Mouse (Mus musculus): ENCODE data around the gene Dtd2.

The Dtd2 gene

DNA sequence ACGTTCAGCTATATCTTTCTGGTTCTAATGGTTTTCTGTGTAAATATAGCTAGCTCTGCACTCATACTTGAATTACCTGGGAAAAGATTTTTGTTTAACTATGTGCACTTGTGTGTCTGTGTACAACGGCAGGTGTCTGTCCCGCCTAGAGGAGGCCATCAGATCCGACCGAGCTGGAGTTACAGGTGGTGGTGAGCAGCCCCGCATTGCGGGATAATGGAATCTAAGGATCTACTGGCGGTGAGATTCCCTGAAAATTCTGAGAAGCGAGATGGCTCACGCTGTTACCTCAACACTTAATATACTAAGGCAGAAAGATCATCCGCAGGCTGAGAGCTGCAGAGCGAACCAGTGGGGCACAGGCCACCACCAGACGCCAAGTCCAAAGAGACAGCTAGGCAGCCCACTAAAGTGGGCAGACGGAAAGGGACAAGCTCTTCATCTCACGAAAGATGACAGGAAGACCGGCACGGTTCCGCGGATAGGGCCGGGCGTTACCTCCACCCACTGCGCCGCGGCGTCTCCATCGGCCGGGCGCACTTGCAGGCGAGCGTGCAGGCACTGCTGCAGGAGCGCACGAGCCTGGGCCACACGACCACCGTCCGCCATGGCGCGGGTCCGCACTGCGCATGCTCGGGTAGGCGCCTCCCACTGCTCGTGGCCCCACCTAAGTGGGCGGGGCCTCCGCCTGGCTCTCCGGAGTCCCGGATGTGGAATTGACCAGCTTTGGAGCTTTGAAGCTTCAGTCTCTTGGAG lies at the start of gene Dtd2:
Gene Dtd2, minus strand, starts transcription at position 625 of the 756 bp plus-strand sequence.
- in situ Hi-C loops (cut with MboI, MseI) = loop anchor here (5.0 kb wide), 1 partner anchor 194 kb away; no protein-coding TSS in a partner anchor

- in situ Hi-C loops (cut with MboI, MseI) = loop anchor here (10.0 to 25.0 kb wide), 2 partner anchors 463 to 1225 kb away; partner anchors contain the start of gene Arhgap5
Measured at GRCm38 (mm10) chr12:52049324-52049723, 43.0 kb upstream of the Dtd2 start.

DNA sequence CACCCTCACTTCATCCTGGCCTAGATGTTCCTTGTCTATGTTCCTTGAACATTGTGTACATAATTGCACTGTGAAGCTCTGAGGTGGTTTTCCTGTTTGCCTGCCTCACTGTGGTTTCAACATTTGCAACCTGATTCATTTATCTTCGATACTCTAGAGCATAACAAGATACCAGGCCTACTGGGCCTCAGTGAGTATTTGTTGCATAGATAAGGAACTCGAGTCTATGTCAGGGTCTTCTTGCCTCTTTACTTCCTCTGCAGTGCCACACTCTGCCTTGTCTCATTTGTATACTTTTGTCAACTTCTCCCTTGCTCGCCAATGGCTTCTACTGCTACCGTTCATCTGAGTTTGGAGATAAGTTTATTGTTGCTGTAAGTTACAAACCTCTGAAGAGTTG lies 40.1 kb upstream of the Dtd2 start:
- in situ Hi-C loops (cut with MboI, MseI) = loop anchor here (10.0 to 25.0 kb wide), 2 partner anchors 466 to 1228 kb away; partner anchors contain the start of gene Arhgap5

DNA sequence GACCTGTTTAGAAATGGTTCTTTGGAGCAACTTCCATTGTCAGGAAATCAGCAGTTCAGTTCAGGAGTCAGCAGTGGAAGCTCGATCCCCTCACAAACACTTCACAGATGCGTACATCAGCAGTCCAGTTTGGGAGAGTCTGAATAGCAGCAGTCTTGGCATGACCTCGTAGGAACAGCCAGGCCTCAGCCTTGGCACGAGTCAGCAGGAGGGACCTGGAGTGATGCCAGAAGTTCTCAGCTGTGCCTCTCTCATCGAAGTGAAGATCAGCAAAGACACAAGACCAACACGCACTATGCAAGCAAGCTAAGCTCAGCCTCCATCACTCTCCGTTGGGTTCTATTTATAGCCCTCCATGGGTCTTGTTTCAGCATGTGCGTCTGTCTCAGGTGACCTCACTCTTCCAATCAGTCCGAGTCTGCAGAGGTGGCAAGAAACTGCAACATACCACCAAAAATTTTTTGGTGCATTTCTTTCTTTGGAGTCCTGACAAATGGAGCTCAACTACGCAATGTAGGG lies 36.6 kb upstream of the Dtd2 start:
- in situ Hi-C loops (cut with MboI, MseI) = loop anchor here (10.0 to 25.0 kb wide), 2 partner anchors 469 to 1232 kb away; partner anchors contain the start of gene Arhgap5

DNA sequence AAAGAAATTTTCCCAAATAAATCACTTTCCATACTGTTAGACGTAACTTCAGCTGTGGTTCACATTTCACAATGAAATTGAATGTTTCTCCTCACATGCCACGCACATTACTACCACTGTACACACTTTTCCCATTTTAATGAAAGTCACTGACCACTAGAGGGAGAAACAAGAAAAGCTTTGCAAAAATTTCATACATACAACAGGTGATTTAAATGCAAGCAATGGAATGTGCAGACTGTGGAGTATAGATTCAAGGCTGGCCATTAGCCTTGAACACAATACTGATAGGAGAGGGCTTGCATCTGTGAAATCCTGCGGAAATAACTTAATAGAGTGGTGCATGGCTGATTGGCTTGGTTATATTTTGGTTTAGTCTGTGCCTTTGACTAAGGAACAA lies 32.1 kb upstream of the Dtd2 start:
- in situ Hi-C loops (cut with MboI, MseI) = loop anchor here (25.0 kb wide), 1 partner anchor 474 kb away; the partner anchor contains the start of gene Arhgap5

- in situ Hi-C loops (cut with MboI, MseI) = loop anchor here (25.0 kb wide), 1 partner anchor 477 kb away; the partner anchor contains the start of gene Arhgap5
Measured at GRCm38 (mm10) chr12:52034956-52035355, 28.7 kb upstream of the Dtd2 start.

- in situ Hi-C loops (cut with MboI, MseI) = loop anchor here (25.0 kb wide), 1 partner anchor 480 kb away; the partner anchor contains the start of gene Arhgap5
Measured at GRCm38 (mm10) chr12:52032276-52032675, 26.0 kb upstream of the Dtd2 start.

GRCm38 (mm10) chr12:52027963-52028362 lies 21.7 kb upstream of the Dtd2 start, which contains the start of gene Gpr33:
Gene Gpr33 (minus strand): TSS chr12:52028063.
- in situ Hi-C loops (cut with MboI, MseI) = loop anchor here (25.0 kb wide), 1 partner anchor 484 kb away; the partner anchor contains the start of gene Arhgap5

- in situ Hi-C loops (cut with MboI, MseI) = loop anchor here (10.0 kb wide), 1 partner anchor 620 kb away; no protein-coding TSS in a partner anchor
Measured at GRCm38 (mm10) chr12:52014494-52015029, 8.3 kb upstream of the Dtd2 start.

- in situ Hi-C loops (cut with MboI, MseI) = loop anchor here (10.0 kb wide), 1 partner anchor 621 kb away; no protein-coding TSS in a partner anchor
Measured at GRCm38 (mm10) chr12:52014044-52014443, 7.7 kb upstream of the Dtd2 start.

DNA sequence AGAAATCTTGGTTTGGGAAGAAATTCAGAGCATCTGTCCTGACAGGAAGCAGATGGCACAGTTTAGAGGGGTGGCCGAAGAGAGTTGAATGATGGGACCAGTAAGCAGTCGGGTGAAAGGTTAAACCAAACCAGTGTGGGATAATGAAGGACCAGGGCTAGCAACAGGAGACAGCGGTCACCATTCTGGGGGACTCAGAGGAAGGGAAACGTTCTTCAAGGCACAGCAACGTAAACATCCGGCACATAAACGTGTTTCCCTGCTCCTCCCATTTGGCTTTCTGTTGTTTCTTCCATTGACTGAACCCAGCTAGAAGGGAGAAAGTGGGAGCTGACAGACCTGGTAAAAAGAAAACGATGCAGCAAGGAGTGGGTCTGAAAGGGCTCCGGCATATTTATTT lies 7.0 kb upstream of the Dtd2 start:
- in situ Hi-C loops (cut with MboI, MseI) = loop anchor here (10.0 kb wide), 1 partner anchor 622 kb away; no protein-coding TSS in a partner anchor

DNA sequence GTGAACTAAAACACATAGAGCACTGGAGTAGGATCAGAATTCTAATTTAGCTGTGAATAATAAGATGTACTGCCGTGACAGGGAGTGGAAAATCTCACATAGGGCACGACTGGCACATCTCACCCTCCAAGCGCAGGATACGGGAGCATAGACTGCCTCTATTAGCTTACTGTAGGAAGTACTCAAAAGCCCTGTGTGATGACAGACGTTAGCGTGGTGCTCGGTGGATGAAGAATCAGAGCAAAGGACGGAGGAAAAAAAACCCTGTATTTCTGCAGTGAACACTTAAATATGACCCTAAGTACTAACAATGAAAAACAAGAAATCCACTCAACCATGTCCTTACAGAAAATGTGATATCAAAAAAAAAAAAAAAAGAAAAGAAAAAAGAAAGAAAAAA lies 5.9 kb upstream of the Dtd2 start:
- in situ Hi-C loops (cut with MboI, MseI) = loop anchor here (10.0 kb wide), 1 partner anchor 623 kb away; no protein-coding TSS in a partner anchor

- in situ Hi-C loops (cut with MboI, MseI) = loop anchor here (10.0 kb wide), 1 partner anchor 624 kb away; no protein-coding TSS in a partner anchor
Measured at GRCm38 (mm10) chr12:52010630-52010961, 4.3 kb upstream of the Dtd2 start.

DNA sequence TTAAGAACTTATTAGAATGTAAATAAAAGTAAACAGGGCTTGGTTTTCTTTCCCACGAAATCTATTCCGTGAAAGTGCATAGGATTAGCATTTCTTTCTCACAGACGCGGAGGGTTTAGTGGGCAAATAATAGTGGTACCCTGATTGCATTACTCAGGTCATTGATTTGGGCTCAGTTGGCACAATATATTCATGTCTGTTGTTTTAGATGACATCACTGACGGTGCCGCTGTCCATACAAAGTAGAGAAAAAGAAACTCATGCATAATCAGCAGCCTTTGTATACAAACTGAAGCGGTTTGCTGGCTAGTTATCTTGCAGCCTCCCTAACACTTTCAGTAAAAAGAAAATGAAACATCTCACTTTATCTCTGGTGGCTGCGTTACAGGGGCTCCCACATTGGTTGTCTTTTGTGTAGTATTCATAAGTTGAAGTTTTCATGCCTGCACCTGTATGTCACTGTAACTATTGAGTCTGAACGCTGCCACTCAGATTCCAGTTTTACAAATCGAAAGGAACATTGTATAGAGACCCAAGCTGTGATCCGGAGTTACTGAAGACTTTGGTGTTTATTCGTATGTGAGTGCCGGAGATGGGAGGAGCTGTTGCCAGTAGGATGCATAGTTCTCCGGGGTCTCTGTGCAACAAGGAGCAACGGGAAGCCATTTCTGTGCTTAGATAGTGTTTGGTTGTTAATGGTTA lies 3.8 kb upstream of the Dtd2 start:
- in situ Hi-C loops (cut with MboI, MseI) = loop anchor here (5.0 to 10.0 kb wide), 2 partner anchors 198 to 625 kb away; no protein-coding TSS in a partner anchor

GRCm38 (mm10) chr12:52006633-52006994 lies 313 bp upstream of the Dtd2 start:
- in situ Hi-C loops (cut with MboI, MseI) = loop anchor here (5.0 kb wide), 1 partner anchor 194 kb away; no protein-coding TSS in a partner anchor

GRCm38 (mm10) chr12:52002746-52003145 lies 3.6 kb downstream of the Dtd2 start:
- in situ Hi-C loops (cut with MboI, MseI) = loop anchor here (5.0 kb wide), 1 partner anchor 35 kb away; no protein-coding TSS in a partner anchor

DNA sequence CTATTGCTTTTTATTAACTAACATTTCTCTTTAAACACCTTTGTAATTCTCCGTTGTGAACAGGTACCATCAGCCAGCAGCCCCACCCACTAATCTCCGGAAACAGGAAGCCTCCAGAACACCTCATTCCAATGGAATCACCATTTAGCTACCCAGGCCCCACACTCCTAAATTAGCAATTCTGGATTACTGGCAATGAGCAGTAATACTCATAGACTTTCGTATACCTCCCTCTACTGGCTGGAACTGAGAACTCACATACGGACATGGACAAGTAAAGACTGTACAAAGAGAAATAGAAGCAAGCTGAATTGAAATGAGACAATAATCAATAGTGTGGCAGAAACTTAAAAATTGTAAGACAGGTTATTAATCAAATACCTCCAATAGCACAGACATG lies 4.8 kb downstream of the Dtd2 start:
- in situ Hi-C loops (cut with MboI, MseI) = loop anchor here (5.0 kb wide), 1 partner anchor 34 kb away; no protein-coding TSS in a partner anchor

DNA sequence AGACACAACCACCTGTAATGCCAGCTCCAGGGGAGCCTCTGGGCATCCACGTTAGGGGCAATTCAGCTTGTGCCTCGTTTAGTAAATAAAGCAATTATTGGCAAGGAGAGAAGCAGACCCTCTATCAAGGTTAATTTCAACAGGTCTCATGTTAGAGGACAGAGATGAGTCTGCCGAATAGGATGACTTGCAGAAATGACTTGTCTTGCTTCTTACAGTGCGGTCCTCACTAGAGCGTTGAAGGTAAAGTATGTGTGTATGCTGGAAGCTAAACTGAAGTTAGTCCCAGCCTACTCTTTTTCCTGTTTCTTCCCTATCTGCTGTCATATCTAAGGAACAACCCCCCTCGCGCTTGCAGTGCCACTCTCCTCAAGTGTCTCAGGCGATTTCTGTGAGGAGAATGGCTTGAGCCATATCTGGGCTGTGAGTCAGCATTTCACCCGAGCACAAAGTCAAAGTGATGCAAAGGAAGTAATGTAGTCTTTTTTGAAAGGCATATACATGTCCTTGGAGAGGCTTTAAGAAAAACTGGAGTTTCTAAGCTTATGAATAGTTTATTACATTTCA lies 7.9 kb downstream of the Dtd2 start:
- in situ Hi-C loops (cut with MboI, MseI) = no loop called here

- in situ Hi-C loops (cut with MboI, MseI) = no loop called here
Measured at GRCm38 (mm10) chr12:51995738-51996536, 10.4 kb downstream of the Dtd2 start.

DNA sequence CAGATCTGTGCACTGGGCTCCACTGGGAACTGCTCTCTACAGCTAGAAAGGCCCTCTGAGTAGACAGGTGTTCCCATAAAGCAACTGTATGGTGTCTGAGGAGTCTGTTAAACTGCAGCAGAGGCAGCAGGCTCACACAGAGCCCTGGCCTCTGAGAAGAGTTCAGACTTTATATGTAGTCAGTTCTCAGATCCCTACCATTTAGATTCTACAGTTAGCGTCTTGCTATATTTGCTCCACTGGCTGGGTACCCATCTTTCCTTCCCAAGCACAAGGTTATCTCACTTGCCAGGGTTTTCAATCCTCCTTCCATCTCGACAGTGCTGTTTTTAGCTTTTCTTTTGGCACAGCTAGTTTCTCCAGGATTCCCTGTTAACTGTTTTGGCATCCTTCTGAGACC lies 15.7 kb downstream of the Dtd2 start:
- in situ Hi-C loops (cut with MboI, MseI) = no loop called here

All from T-helper 2 cell (primary cell).